Mouse (Mus musculus): ENCODE results near the gene C130032M10Rik.

DNA sequence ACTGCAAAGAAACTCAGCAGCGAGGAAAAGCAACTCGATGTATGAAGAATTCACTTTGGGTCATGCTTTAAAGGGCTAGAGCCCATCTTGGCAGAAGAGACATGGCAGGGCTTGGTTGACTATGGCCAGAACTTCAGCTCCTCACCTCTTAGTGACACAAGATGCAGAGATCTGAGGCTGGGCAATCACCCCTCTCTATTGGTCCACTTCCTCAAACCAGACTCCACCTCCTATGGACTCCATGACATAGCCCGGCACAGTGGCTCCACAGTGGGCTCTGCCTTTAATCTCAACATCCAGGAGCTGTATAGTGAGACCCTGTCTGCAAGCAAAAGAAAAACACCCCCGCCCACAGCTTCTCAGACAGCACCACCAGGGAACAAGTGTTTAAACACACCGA lies 30.7 kb upstream of the C130032M10Rik start:
- TF ChIP-seq MAFK (IDR thresholded peaks at IDR 0.05; ENCODE audit: insufficient read depth, low read depth, low read length) (no peak), HCFC1 (IDR thresholded peaks at IDR 0.05; ENCODE audit: borderline replicate concordance, insufficient read depth, low read length) (no peak), CHD2 (IDR thresholded peaks at IDR 0.05; ENCODE audit: low read depth, low read length) (no peak)

All from ES-E14 (cell line).